Mouse (Mus musculus): ENCODE measurements around the gene Gngt1.

- no peak for TF ChIP-seq POLR2A (IDR thresholded peaks at IDR 0.05; ENCODE audit: low read depth, low read length)
- TF ChIP-seq CTCF (conservative IDR thresholded peaks at IDR 0.05; ENCODE audit: insufficient read depth, insufficient read length, low read depth, low read length) = no peak
Measured at GRCm38 (mm10) chr6:4041821-4042220, 48.2 kb downstream of the Gngt1 start.

All from kidney, adult 2 months (tissue).